Mouse (Mus musculus) heart, embryonic 11.5 days (tissue): Measurements from ENCODE around the gene Pcdh17. TPM values are rescaled to one million over a fixed set of nuclear protein-coding genes. Genes with fewer than 3 reads are reported as not detected.

Experiments
- ATAC-seq: fragments of 200-750 bp; cut with Nextera tagmentation; replicated peaks from 2 replicates; pipeline ENCODE4 v1.8.0; 2017; ENCODE audit warnings: moderate library complexity; ENCODE audit not compliant: insufficient number of reproducible peaks, low FRiP score, low TSS enrichment
- H3K27ac ChIP-seq: fragments of 300-500 bp; sonication (generic); 2 replicates; pipeline ENCODE4 v1.5.1; 2014; ENCODE audit warnings: mild to moderate bottlenecking, low read depth, low read length
- H3K27me3 ChIP-seq: fragments of 300-500 bp; sonication (generic); 2 replicates; pipeline ENCODE4 v1.6.1; 2014; ENCODE audit warnings: mild to moderate bottlenecking, low read length, mixed read lengths; ENCODE audit not compliant: control insufficient read depth, insufficient read depth
- H3K36me3 ChIP-seq: fragments of 300-500 bp; sonication (generic); 2 replicates; pipeline ENCODE4 v1.6.1; 2014; ENCODE audit warnings: mild to moderate bottlenecking, low read length, moderate library complexity, mixed read lengths; ENCODE audit not compliant: control insufficient read depth, insufficient read depth
- H3K4me1 ChIP-seq: fragments of 300-500 bp; sonication (generic); 2 replicates; pipeline ENCODE4 v1.6.1; 2014; ENCODE audit warnings: low read length; ENCODE audit not compliant: control insufficient read depth, insufficient read depth
- H3K4me2 ChIP-seq: fragments of 300-500 bp; sonication (generic); 2 replicates; pipeline ENCODE4 v1.6.1; 2014; ENCODE audit warnings: mild to moderate bottlenecking, moderate library complexity
- H3K4me3 ChIP-seq: fragments of 300-500 bp; sonication (generic); 2 replicates; pipeline ENCODE4 v1.5.1; 2014; ENCODE audit warnings: low read depth, low read length
- H3K9ac ChIP-seq: fragments of 300-500 bp; sonication (generic); 2 replicates; pipeline ENCODE4 v1.6.1; 2014; ENCODE audit warnings: mild to moderate bottlenecking, low read depth, low read length, moderate library complexity
- H3K9me3 ChIP-seq: fragments of 300-500 bp; sonication (generic); replicated peaks from 2 replicates; pipeline ENCODE4 v1.6.1; 2016; ENCODE audit warnings: low read length; ENCODE audit not compliant: control insufficient read depth
- WGBS: fragments of 180-500 bp; shearing (Covaris S2); extraction: QIAGEN DNeasy Blood & Tissue Kit; methylation state at CpG from one replicate; pipeline ENCODE4 v1.1.7; 2014; ENCODE audit not compliant: insufficient replicate concordance; 5-methylcytosine and 5-hydroxymethylcytosine counted together
- polyA plus RNA-seq: library from polyadenylated mRNA; unstranded; fragments of >200 nt; fragmentation: Nextera tagmentation; extraction: Ambion mirVana; gene quantifications from 2 replicates; pipeline ENCODE4 v1.2.1, GENCODE M21; 2014

Pcdh17 gene
- polyA plus RNA-seq, 1 experiment from 2014 or later = 1.9 TPM

GRCm38 (mm10) chr14:84444276-84444662 lies 906 bp downstream of the Pcdh17 start:
- Histone ChIP-seq H3K4me1 (peaks cover 16% of the 10 kb centered on the region), H3K27ac (no peak overlapping the region), H3K4me2 (peak overlapping the region; percentile 88), H3K9me3 (no peaks in the 10 kb centered on the region), H3K27me3 (peaks cover 27% of the 10 kb centered on the region), H3K4me3 (peak overlapping the region; percentile 58), H3K9ac (no peak overlapping the region), H3K36me3 (no peaks in the 10 kb centered on the region)
- under 1% methylated on average over 21 of the region's 21 CpGs for WGBS
- ATAC-seq = no peak

GRCm38 (mm10) chr14:84444663-84445502 lies 1.5 kb downstream of the Pcdh17 start:
- 0% methylated on average over 19 of the region's 21 CpGs for WGBS
- Histone ChIP-seq H3K27me3 (peaks cover 27% of the 10 kb centered on the region), H3K27ac (no peak overlapping the region)

GRCm38 (mm10) chr14:84445503-84446410 lies 2.4 kb downstream of the Pcdh17 start:
- peak overlapping the region; percentile 54 for H3K9ac ChIP-seq
- H3K27me3 ChIP-seq = peaks cover 27% of the 10 kb centered on the region
- no peaks in the 10 kb centered on the region for H3K36me3 ChIP-seq
- no peak for ATAC-seq
- peak overlapping the region; percentile 58 for H3K4me3 ChIP-seq
- H3K9me3 ChIP-seq = no peaks in the 10 kb centered on the region
- whole genome bisulfite sequencing = under 1% methylated on average over 59 of the region's 59 CpGs
- H3K4me2 ChIP-seq = peak overlapping the region; percentile 88
- no peak overlapping the region for H3K27ac ChIP-seq
- peaks cover 16% of the 10 kb centered on the region for H3K4me1 ChIP-seq

More at GRCm38 (mm10) chr14:84444663-84445502, 1.5 kb downstream of the Pcdh17 start:
- Histone ChIP-seq H3K36me3 (no peaks in the 10 kb centered on the region), H3K4me1 (peaks cover 16% of the 10 kb centered on the region), H3K4me3 (peak overlapping the region; percentile 58), H3K9ac (no peak overlapping the region), H3K9me3 (no peaks in the 10 kb centered on the region), H3K4me2 (peak overlapping the region; percentile 88)
- no peak for ATAC-seq

- no peak overlapping the region for H3K27ac ChIP-seq
- H3K36me3 ChIP-seq = no peaks in the 10 kb centered on the region
- ATAC-seq = no peak
- H3K9me3 ChIP-seq = no peaks in the 10 kb centered on the region
- H3K4me1 ChIP-seq = peaks cover 16% of the 10 kb centered on the region
- WGBS = 4% methylated on average over 37 of the region's 37 CpGs
- no peak overlapping the region for H3K9ac ChIP-seq
- H3K27me3 ChIP-seq = peaks cover 27% of the 10 kb centered on the region
- H3K4me3 ChIP-seq = peak overlapping the region; percentile 58
- H3K4me2 ChIP-seq = peak overlapping the region; percentile 88
Measured at GRCm38 (mm10) chr14:84446411-84446915, 3.1 kb downstream of the Pcdh17 start.

GRCm38 (mm10) chr14:84446941-84447641 lies 3.7 kb downstream of the Pcdh17 start:
- 8% methylated on average over 45 of the region's 45 CpGs for WGBS
- H3K27me3 ChIP-seq = peaks cover 27% of the 10 kb centered on the region
- H3K9ac ChIP-seq = no peak overlapping the region
- H3K4me1 ChIP-seq = peaks cover 16% of the 10 kb centered on the region
- H3K27ac ChIP-seq = no peak overlapping the region
- H3K4me2 ChIP-seq = peak overlapping the region; percentile 88
- no peaks in the 10 kb centered on the region for H3K36me3 ChIP-seq
- H3K4me3 ChIP-seq = peak overlapping the region; percentile 58
- no peaks in the 10 kb centered on the region for H3K9me3 ChIP-seq
- no peak for ATAC-seq

DNA sequence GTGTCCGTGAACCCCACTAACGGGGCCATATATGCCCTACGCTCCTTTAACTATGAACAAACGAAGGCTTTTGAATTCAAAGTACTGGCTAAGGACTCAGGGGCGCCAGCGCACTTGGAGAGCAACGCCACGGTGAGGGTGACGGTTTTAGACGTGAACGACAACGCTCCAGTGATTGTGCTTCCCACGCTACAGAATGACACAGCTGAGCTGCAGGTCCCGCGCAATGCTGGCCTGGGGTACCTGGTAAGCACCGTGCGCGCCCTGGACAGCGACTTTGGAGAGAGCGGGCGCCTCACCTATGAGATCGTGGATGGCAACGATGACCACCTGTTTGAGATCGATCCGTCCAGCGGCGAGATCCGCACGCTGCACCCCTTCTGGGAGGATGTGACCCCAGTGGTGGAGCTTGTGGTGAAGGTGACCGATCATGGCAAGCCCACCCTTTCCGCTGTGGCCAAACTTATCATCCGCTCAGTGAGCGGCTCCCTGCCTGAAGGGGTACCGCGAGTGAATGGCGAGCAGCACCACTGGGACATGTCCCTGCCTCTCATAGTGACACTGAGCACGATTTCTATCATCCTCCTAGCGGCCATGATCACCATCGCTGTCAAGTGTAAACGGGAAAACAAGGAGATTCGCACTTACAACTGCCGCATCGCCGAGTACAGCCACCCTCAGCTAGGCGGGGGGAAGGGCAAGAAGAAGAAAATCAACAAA lies 4.5 kb downstream of the Pcdh17 start:
- no peak for ATAC-seq
- no peak overlapping the region for H3K9ac ChIP-seq
- peak overlapping the region; percentile 58 for H3K4me3 ChIP-seq
- WGBS = 4% methylated on average over 45 of the region's 45 CpGs
- no peaks in the 10 kb centered on the region for H3K9me3 ChIP-seq
- no peaks in the 10 kb centered on the region for H3K36me3 ChIP-seq
- H3K27me3 ChIP-seq = peaks cover 27% of the 10 kb centered on the region
- no peak overlapping the region for H3K27ac ChIP-seq
- H3K4me1 ChIP-seq = peaks cover 16% of the 10 kb centered on the region
- peak overlapping the region; percentile 88 for H3K4me2 ChIP-seq

GRCm38 (mm10) chr14:84448381-84448771 lies 5.0 kb downstream of the Pcdh17 start:
- Histone ChIP-seq H3K9me3 (no peaks in the 10 kb centered on the region), H3K4me1 (peaks cover 16% of the 10 kb centered on the region), H3K4me3 (peak overlapping the region; percentile 58), H3K27me3 (peaks cover 27% of the 10 kb centered on the region), H3K27ac (no peak overlapping the region), H3K4me2 (peak overlapping the region; percentile 88), H3K9ac (no peak overlapping the region), H3K36me3 (no peaks in the 10 kb centered on the region)
- WGBS = 3% methylated on average over 15 of the region's 15 CpGs
- no peak for ATAC-seq
